Mouse (Mus musculus) MEL (cell line): ENCODE results near the gene Gm49711. TPM values are rescaled to one million over a fixed set of nuclear protein-coding genes. Genes with fewer than 3 reads are reported as not detected.
A peak's percentile ranks its signal among the peaks of the same experiment; 100 is the strongest.

ENCODE experiments used
- DNase-seq: peaks from one replicate; pipeline ENCODE4 v3.0.0; 2011; ENCODE audit warnings: low read depth, low spot score
- H3K27ac ChIP-seq: 2 replicates; pipeline ENCODE4 v1.5.1; 2012; ENCODE audit warnings: low read depth, mild to moderate bottlenecking, control low read depth, low read length, moderate library complexity; ENCODE audit not compliant: control insufficient read depth
- H3K27me3 ChIP-seq, 2 experiments: fragments of 150-350 bp in 1 of 2; sonication (generic) in 1 of 2; 2 replicates each; pipeline ENCODE4 v1.6.1; 2012; ENCODE audit warnings: low read length in 2 of 2, mild to moderate bottlenecking in 2 of 2, improper control_type of control experiment in 1 of 2, moderate library complexity in 1 of 2; ENCODE audit not compliant: insufficient read depth in 2 of 2, control insufficient read depth in 1 of 2
- H3K36me3 ChIP-seq, 2 experiments: 2 replicates each; pipeline ENCODE4 v1.6.1; 2012 to 2014; ENCODE audit warnings: low read length in 2 of 2, improper control_type of control experiment in 1 of 2, inconsistent platforms in 1 of 2, mild to moderate bottlenecking in 1 of 2; ENCODE audit not compliant: insufficient read depth in 2 of 2, control insufficient read depth in 1 of 2
- H3K4me1 ChIP-seq, 2 experiments: fragments of 150-350 bp in 1 of 2; sonication (generic) in 1 of 2; 2 replicates each; pipeline ENCODE4 v1.6.1; 2012; ENCODE audit warnings: low read length in 2 of 2, improper control_type of control experiment in 1 of 2, mild to moderate bottlenecking in 1 of 2; ENCODE audit not compliant: insufficient read depth in 2 of 2, control insufficient read depth in 1 of 2
- H3K4me3 ChIP-seq, 2 experiments: fragments of 150-350 bp in 1 of 2; sonication (generic) in 1 of 2; 2 replicates each; pipeline ENCODE4 v1.5.1; 2012; ENCODE audit warnings: low read depth in 2 of 2, low read length in 2 of 2, mild to moderate bottlenecking in 2 of 2, moderate library complexity in 2 of 2, control low read depth in 1 of 2, improper control_type of control experiment in 1 of 2; ENCODE audit not compliant: control insufficient read depth in 1 of 2, insufficient read depth in 1 of 2
- H3K79me2 ChIP-seq: 2 replicates; pipeline ENCODE4 v1.6.1; 2012; ENCODE audit warnings: mild to moderate bottlenecking, low read length, moderate library complexity; ENCODE audit not compliant: control insufficient read depth, poor library complexity, insufficient read depth
- H3K9ac ChIP-seq: 2 replicates; pipeline ENCODE4 v1.6.1; 2012; ENCODE audit warnings: low read depth, mild to moderate bottlenecking, control low read depth, low read length, moderate library complexity; ENCODE audit not compliant: control insufficient read depth, poor library complexity, severe bottlenecking
- H3K9me3 ChIP-seq: fragments of 150-350 bp; sonication (generic); replicated peaks from 2 replicates; pipeline ENCODE4 v1.6.1; 2012; ENCODE audit warnings: mild to moderate bottlenecking, low read length, improper control_type of control experiment, moderate library complexity; ENCODE audit not compliant: insufficient read depth
- BHLHE40 ChIP-seq: IDR thresholded peaks from 2 replicates; pipeline ENCODE4 v1.6.1; 2012; ENCODE audit warnings: low read depth, mild to moderate bottlenecking, inconsistent platforms, low read length, improper control_type of control experiment, borderline replicate concordance
- CHD1 ChIP-seq: IDR thresholded peaks from 2 replicates; pipeline ENCODE4 v1.6.1; 2012; ENCODE audit warnings: low read depth, mild to moderate bottlenecking, inconsistent platforms, low read length, improper control_type of control experiment
- CHD2 ChIP-seq: IDR thresholded peaks from 2 replicates; pipeline ENCODE4 v1.6.1; 2011; ENCODE audit warnings: low read length, improper control_type of control experiment
- CTCF ChIP-seq, 3 experiments: IDR thresholded peaks in 2 of 3; conservative IDR thresholded peaks in 1 of 3; 2 replicates each; pipeline ENCODE4 v1.5.1; 2011 to 2012; ENCODE audit warnings: low read length in 3 of 3, low read depth in 2 of 3, mild to moderate bottlenecking in 2 of 3, improper control_type of control experiment in 1 of 3, inconsistent platforms in 1 of 3, mixed read lengths in 1 of 3, moderate library complexity in 1 of 3; ENCODE audit not compliant: control insufficient read depth in 1 of 3, insufficient read depth in 1 of 3, poor library complexity in 1 of 3, severe bottlenecking in 1 of 3
- E2F4 ChIP-seq: IDR thresholded peaks from 2 replicates; pipeline ENCODE4 v1.6.1; 2011; ENCODE audit warnings: low read depth, low read length, improper control_type of control experiment, borderline replicate concordance
- ELF1 ChIP-seq: IDR thresholded peaks from 2 replicates; pipeline ENCODE4 v1.6.1; 2014; ENCODE audit warnings: low read depth, mild to moderate bottlenecking, inconsistent platforms, low read length, improper control_type of control experiment, moderate library complexity
- EP300 ChIP-seq, 2 experiments: IDR thresholded peaks; 2 replicates each; pipeline ENCODE4 v1.6.1; 2011; ENCODE audit warnings: improper control_type of control experiment in 2 of 2, low read length in 2 of 2, low read depth in 1 of 2, mild to moderate bottlenecking in 1 of 2
- ETS1 ChIP-seq: IDR thresholded peaks from 2 replicates; pipeline ENCODE4 v1.6.1; 2012; ENCODE audit warnings: low read depth, mild to moderate bottlenecking, inconsistent platforms, low read length, improper control_type of control experiment, moderate library complexity
- GABPA ChIP-seq: IDR thresholded peaks from 2 replicates; pipeline ENCODE4 v1.6.1; 2012; ENCODE audit warnings: low read depth, mild to moderate bottlenecking, inconsistent platforms, low read length, improper control_type of control experiment, moderate library complexity
- GATA1 ChIP-seq: IDR thresholded peaks from 2 replicates; pipeline ENCODE4 v1.6.1; 2011; ENCODE audit warnings: low read depth, low read length, improper control_type of control experiment
- KAT2A ChIP-seq: conservative IDR thresholded peaks from 2 replicates; pipeline ENCODE4 v1.6.1; 2012; ENCODE audit warnings: low read depth, low read length, improper control_type of control experiment, inconsistent platforms
- MAZ ChIP-seq: IDR thresholded peaks from 2 replicates; pipeline ENCODE4 v1.6.1; 2012; ENCODE audit warnings: low read depth, mild to moderate bottlenecking, inconsistent platforms, low read length, improper control_type of control experiment
- MEF2A ChIP-seq: IDR thresholded peaks from 2 replicates; pipeline ENCODE4 v1.6.1; 2014; ENCODE audit warnings: low read depth, mild to moderate bottlenecking, inconsistent platforms, low read length, improper control_type of control experiment; ENCODE audit not compliant: poor library complexity, insufficient replicate concordance, severe bottlenecking; ENCODE audit errors: extremely low read depth
- POLR2A ChIP-seq, 2 experiments: IDR thresholded peaks; 2 replicates each; pipeline ENCODE4 v1.6.1; 2011 to 2012; ENCODE audit warnings: low read length in 2 of 2, mild to moderate bottlenecking in 2 of 2, control low read depth in 1 of 2, improper control_type of control experiment in 1 of 2, low read depth in 1 of 2, moderate library complexity in 1 of 2; ENCODE audit not compliant: control insufficient read depth in 1 of 2, insufficient read depth in 1 of 2, poor library complexity in 1 of 2
- POLR2AphosphoS2 ChIP-seq: IDR thresholded peaks from 2 replicates; pipeline ENCODE4 v1.6.1; 2011; ENCODE audit warnings: low read length, improper control_type of control experiment
- RAD21 ChIP-seq: IDR thresholded peaks from 2 replicates; pipeline ENCODE4 v1.6.1; 2011; ENCODE audit warnings: mild to moderate bottlenecking, low read depth, low read length, improper control_type of control experiment
- RCOR1 ChIP-seq: IDR thresholded peaks from 2 replicates; pipeline ENCODE4 v1.6.1; 2012; ENCODE audit warnings: low read depth, mild to moderate bottlenecking, inconsistent platforms, low read length, improper control_type of control experiment
- SMC3 ChIP-seq: IDR thresholded peaks from 2 replicates; pipeline ENCODE4 v1.6.1; 2011; ENCODE audit warnings: low read depth, low read length, improper control_type of control experiment
- USF1 ChIP-seq: IDR thresholded peaks from 2 replicates; pipeline ENCODE4 v1.6.1; 2014; ENCODE audit warnings: low read depth, mild to moderate bottlenecking, inconsistent platforms, low read length, improper control_type of control experiment, moderate library complexity
- ZC3H11A ChIP-seq: IDR thresholded peaks from 2 replicates; pipeline ENCODE4 v1.6.1; 2012; ENCODE audit warnings: low read depth, mild to moderate bottlenecking, inconsistent platforms, low read length, improper control_type of control experiment
- ZKSCAN1 ChIP-seq: IDR thresholded peaks from 2 replicates; pipeline ENCODE4 v1.6.1; 2012; ENCODE audit warnings: low read depth, mild to moderate bottlenecking, inconsistent platforms, low read length, improper control_type of control experiment, moderate library complexity
- polyA plus RNA-seq, 2 experiments: library from polyadenylated mRNA; stranded (reverse) in 1 of 2; unstranded in 1 of 2; fragments of >175 nt in 1 of 2; fragments of >200 nt in 1 of 2; gene quantifications; 2 replicates each; pipeline versions ENCODE4 v1.2.1 to v1.2.4; 2012; ENCODE audit warnings: low replicate concordance in 2 of 2, low read depth in 1 of 2; ENCODE audit not compliant: insufficient read length in 2 of 2, insufficient read depth in 1 of 2, missing spikeins in 1 of 2
- total RNA-seq: library from RNA; depleted of rRNA; stranded (reverse); fragments of 300-350 nt; gene quantifications from 2 replicates; pipeline ENCODE4 v1.2.3, GENCODE M21; 2012

Gm49711 gene
- total and polyA plus RNA-seq, 3 experiments = not detected

- Histone ChIP-seq H3K4me1 (peaks cover 3 to 4% of the 10 kb centered on the region in 2 experiments; a peak in 3 of 4 replicates), H3K9ac (no peak overlapping the region), H3K4me3 (no peak overlapping the region), H3K27me3 (no peaks in the 10 kb centered on the region), H3K36me3 (peaks cover 8 to 9% of the 10 kb centered on the region in 2 experiments), H3K27ac (no peak overlapping the region), H3K9me3 (no peaks in the 10 kb centered on the region), H3K79me2 (peaks cover 25% of the 10 kb centered on the region)
- no peak for TF ChIP-seq CTCF (IDR thresholded peaks at IDR 0.05 in 2 of 3, conservative IDR thresholded peaks at IDR 0.05 in 1 of 3; ENCODE audit: control insufficient read depth in 1 of 3, insufficient read depth in 1 of 3, low read depth in 2 of 3, low read length in 3 of 3, poor library complexity in 1 of 3, severe bottlenecking in 1 of 3)
- no peak for TF ChIP-seq EP300 (IDR thresholded peaks at IDR 0.05; ENCODE audit: low read depth in 1 of 2, low read length in 2 of 2)
- TF ChIP-seq ZKSCAN1 = no peak
- TF ChIP-seq MEF2A = no peak
- no peak for TF ChIP-seq SMC3
- no peak for TF ChIP-seq KAT2A
- no peak for TF ChIP-seq ELF1
- TF ChIP-seq MAZ = no peak
- no peak for TF ChIP-seq BHLHE40
- no peak for TF ChIP-seq POLR2AphosphoS2
- TF ChIP-seq POLR2A (IDR thresholded peaks at IDR 0.05; ENCODE audit: control insufficient read depth in 1 of 2, insufficient read depth in 1 of 2, low read depth in 1 of 2, low read length in 2 of 2, poor library complexity in 1 of 2) = no peak
- TF ChIP-seq ETS1 = no peak
- TF ChIP-seq RCOR1 = no peak
- TF ChIP-seq RAD21 = no peak
- no peak for TF ChIP-seq GABPA
- TF ChIP-seq USF1 = no peak
- no peak for TF ChIP-seq CHD2
- DNase-seq = no peak
Measured at GRCm38 (mm10) chr16:92061586-92061985, 3.5 kb downstream of the Gm49711 start.

GRCm38 (mm10) chr16:92062832-92063231 is 4.7 kb downstream of the Gm49711 start:
- peaks cover 25% of the 10 kb centered on the region for H3K79me2 ChIP-seq
- H3K27me3 ChIP-seq = no peaks in the 10 kb centered on the region
- H3K27ac ChIP-seq = no peak overlapping the region
- peaks cover 9 to 13% of the 10 kb centered on the region in 2 experiments for H3K36me3 ChIP-seq
- H3K9ac ChIP-seq = no peak overlapping the region
- H3K4me1 ChIP-seq = peaks cover 3 to 4% of the 10 kb centered on the region in 2 experiments; a peak in 3 of 4 replicates
- no peak overlapping the region for H3K4me3 ChIP-seq
- DNase-seq = peak; percentile 12
- TF ChIP-seq E2F4 (no peak), GATA1 (no peak), CHD1 (no peak), CTCF (IDR thresholded peaks at IDR 0.05 in 2 of 3, conservative IDR thresholded peaks at IDR 0.05 in 1 of 3; ENCODE audit: control insufficient read depth in 1 of 3, insufficient read depth in 1 of 3, low read depth in 2 of 3, low read length in 3 of 3, poor library complexity in 1 of 3, severe bottlenecking in 1 of 3) (peak in 1 of 3 experiments; percentile 37; a peak in 2 of 6 replicates), ZC3H11A (no peak), BHLHE40 (no peak), SMC3 (peak; percentile 9; the same call in 1 of the 2 replicates), KAT2A (no peak)
- H3K9me3 ChIP-seq = no peaks in the 10 kb centered on the region
